Mouse (Mus musculus) megakaryocyte, embryonic 14.5 days (primary cell): ENCODE measurements around the gene Ankfn1.

Source experiments
- FLI1 ChIP-seq: IDR thresholded peaks from 2 replicates; pipeline ENCODE4 v1.6.1; 2012; ENCODE audit warnings: low read length, inconsistent platforms, mixed read lengths
- GATA1 ChIP-seq: IDR thresholded peaks from 3 replicates; pipeline ENCODE4 v1.6.1; 2012; ENCODE audit warnings: mixed read lengths, low read length, inconsistent platforms, borderline replicate concordance

DNA sequence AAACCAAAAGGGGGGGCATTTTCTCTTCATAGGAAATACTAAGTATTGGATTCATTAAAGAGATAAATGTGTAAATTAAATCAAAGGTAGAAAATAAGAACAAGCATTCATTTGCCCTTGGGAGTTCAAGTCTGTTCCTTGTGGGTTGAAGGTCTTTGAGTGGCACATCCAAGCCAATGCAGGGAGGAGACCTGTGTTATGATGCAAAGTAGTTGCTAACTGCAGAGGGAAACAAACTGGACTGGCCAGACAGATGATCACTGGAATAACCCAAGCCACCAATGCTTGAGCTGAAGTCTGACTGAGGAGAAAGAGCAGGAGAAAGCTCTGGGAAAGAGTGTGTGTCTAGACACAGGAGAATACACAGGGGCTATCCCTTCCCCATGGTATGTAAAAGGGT is 120.9 kb downstream of the Ankfn1 start:
- TF ChIP-seq FLI1 = no peak
- TF ChIP-seq GATA1 = no peak
